Mouse (Mus musculus): ENCODE results near the gene Exosc3.
"Not testable (repeated sequence)": the region's sequence is repeated elsewhere in the genome, so short reads cannot be mapped to it uniquely, and the experiment has no call there.

The Exosc3 gene

GRCm38 (mm10) chr4:45342286-45343155 is at the start of gene Exosc3:
TSS of gene Exosc3 (minus strand) at chr4:45342732.
- no peak for DNase-seq (ENCODE audit: low read depth, low spot score)

- DNase-seq (ENCODE audit: low read depth, low spot score): no peak
Observed at GRCm38 (mm10) chr4:45392099-45392498, 49.6 kb upstream of the Exosc3 start.

- not testable (repeated sequence) for DNase-seq (ENCODE audit: low read depth, low spot score)
Observed at GRCm38 (mm10) chr4:45387296-45387695, 44.8 kb upstream of the Exosc3 start.

- DNase-seq (ENCODE audit: low read depth, low spot score): not testable (repeated sequence)
Observed at GRCm38 (mm10) chr4:45382133-45382532, 39.6 kb upstream of the Exosc3 start.

GRCm38 (mm10) chr4:45380903-45381580 is 38.5 kb upstream of the Exosc3 start:
- not testable (repeated sequence) for DNase-seq (ENCODE audit: low read depth, low spot score)

- DNase-seq (ENCODE audit: low read depth, low spot score): no peak
Observed at GRCm38 (mm10) chr4:45376573-45376972, 34.0 kb upstream of the Exosc3 start.

GRCm38 (mm10) chr4:45374879-45375278 is 32.3 kb upstream of the Exosc3 start:
- no peak for DNase-seq (ENCODE audit: low read depth, low spot score)

- DNase-seq (ENCODE audit: low read depth, low spot score): no peak
Observed at GRCm38 (mm10) chr4:45371261-45371660, 28.7 kb upstream of the Exosc3 start.

- DNase-seq (ENCODE audit: low read depth, low spot score): no peak
Observed at GRCm38 (mm10) chr4:45356653-45357052, 14.1 kb upstream of the Exosc3 start.

- peak; percentile 81 for DNase-seq (ENCODE audit: low read depth, low spot score)
Observed at GRCm38 (mm10) chr4:45341669-45342249, 773 bp downstream of the Exosc3 start, which contains the start of gene Dcaf10. TSS of gene Dcaf10 (plus strand) at chr4:45342101.

GRCm38 (mm10) chr4:45341226-45341625 is 1.3 kb downstream of the Exosc3 start:
- no peak for DNase-seq (ENCODE audit: low read depth, low spot score)

GRCm38 (mm10) chr4:45332466-45332865 is 10.1 kb downstream of the Exosc3 start:
- no peak for DNase-seq (ENCODE audit: low read depth, low spot score)

GRCm38 (mm10) chr4:45331139-45331538 is 11.4 kb downstream of the Exosc3 start:
- DNase-seq (ENCODE audit: low read depth, low spot score): no peak

GRCm38 (mm10) chr4:45320159-45320816 is 22.2 kb downstream of the Exosc3 start:
- peak; percentile 86 for DNase-seq (ENCODE audit: low read depth, low spot score)

- no peak for DNase-seq (ENCODE audit: low read depth, low spot score)
Observed at GRCm38 (mm10) chr4:45311056-45311455, 31.5 kb downstream of the Exosc3 start.

GRCm38 (mm10) chr4:45308606-45309005 is 33.9 kb downstream of the Exosc3 start:
- no peak for DNase-seq (ENCODE audit: low read depth, low spot score)

GRCm38 (mm10) chr4:45308046-45308445 is 34.5 kb downstream of the Exosc3 start:
- DNase-seq (ENCODE audit: low read depth, low spot score): no peak

GRCm38 (mm10) chr4:45305536-45305935 is 37.0 kb downstream of the Exosc3 start:
- no peak for DNase-seq (ENCODE audit: low read depth, low spot score)

GRCm38 (mm10) chr4:45296662-45297564 is 45.6 kb downstream of the Exosc3 start, which contains the start of gene Trmt10b:
TSS of gene Trmt10b (plus strand) at chr4:45297127.
- peak; percentile 81 for DNase-seq (ENCODE audit: low read depth, low spot score)

- DNase-seq (ENCODE audit: low read depth, low spot score): no peak
Observed at GRCm38 (mm10) chr4:45287906-45288305, 54.6 kb downstream of the Exosc3 start.

- DNase-seq (ENCODE audit: low read depth, low spot score): no peak
Observed at GRCm38 (mm10) chr4:45286318-45286717, 56.2 kb downstream of the Exosc3 start.

Data from telencephalon, adult 2 months (tissue).